Mouse (Mus musculus): Measurements from ENCODE around the gene Ucp2. TPM values are rescaled to one million over a fixed set of nuclear protein-coding genes. Genes with fewer than 3 reads are reported as not detected.

The Ucp2 gene
- polyA plus RNA-seq, 1 experiment, result 1,120 TPM

DNA sequence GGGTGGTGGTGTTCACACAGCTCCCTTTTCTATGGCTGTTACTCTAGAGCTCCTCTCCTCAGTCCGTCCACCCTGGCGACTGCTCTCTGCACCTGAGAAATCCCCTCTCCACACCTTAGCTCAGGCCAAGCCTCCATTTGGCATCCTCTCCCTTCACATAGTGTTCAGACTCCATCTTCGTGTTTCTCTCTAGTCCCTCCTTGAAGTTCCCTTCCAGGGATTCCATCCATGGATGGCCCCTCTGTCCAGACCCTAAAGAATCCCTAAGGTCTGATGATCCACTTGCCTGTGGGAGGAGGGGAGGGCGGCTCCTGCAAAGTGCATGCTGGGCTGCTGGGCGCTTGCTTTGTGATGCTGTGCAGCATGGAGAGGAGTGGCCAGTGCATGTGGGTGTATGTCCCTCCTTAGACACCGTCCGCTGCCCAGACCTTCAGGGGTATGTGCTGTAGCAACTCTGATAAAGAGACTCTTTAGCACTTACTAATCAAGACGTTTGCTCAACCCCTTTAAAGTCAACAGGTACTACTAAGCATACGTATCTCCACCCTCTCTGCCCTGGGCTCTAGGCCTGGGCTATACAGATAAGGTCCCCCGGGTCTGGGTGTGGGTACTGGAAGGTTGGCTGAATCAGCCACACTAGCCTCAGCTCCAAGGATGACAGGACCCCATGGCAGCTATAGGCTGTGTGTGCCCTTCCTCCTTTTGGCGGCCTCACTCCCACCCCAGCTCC, 26.2 kb upstream of the Ucp2 start:
- DNase-seq, result no peak
- H3K27ac ChIP-seq (ENCODE audit: control insufficient read depth, insufficient read depth, low read length), result no peak overlapping the region
- WGBS, result 96% methylated on average over 11 of the region's 11 CpGs
- no peaks in the 10 kb centered on the region for H3K27me3 ChIP-seq (ENCODE audit: control insufficient read depth, insufficient read depth, low read length)
- H3K4me3 ChIP-seq (ENCODE audit: control insufficient read depth, insufficient read depth, low read length), result no peak overlapping the region
- H3K4me1 ChIP-seq (replicated peaks; ENCODE audit: control insufficient read depth, insufficient read depth, low read length), result no peaks in the 10 kb centered on the region
- TF ChIP-seq CTCF (IDR thresholded peaks at IDR 0.05; ENCODE audit: borderline replicate concordance, control insufficient read depth, extremely low read depth, insufficient read depth, low read length, poor library complexity) (no peak), POLR2A (IDR thresholded peaks at IDR 0.05; ENCODE audit: control insufficient read depth, extremely low read depth, insufficient read depth, low read length, poor library complexity) (no peak)
- peaks cover 11% of the 10 kb centered on the region; the same call in 1 of the 2 replicates for H3K36me3 ChIP-seq (ENCODE audit: control insufficient read depth, insufficient read depth, low read length)

DNA sequence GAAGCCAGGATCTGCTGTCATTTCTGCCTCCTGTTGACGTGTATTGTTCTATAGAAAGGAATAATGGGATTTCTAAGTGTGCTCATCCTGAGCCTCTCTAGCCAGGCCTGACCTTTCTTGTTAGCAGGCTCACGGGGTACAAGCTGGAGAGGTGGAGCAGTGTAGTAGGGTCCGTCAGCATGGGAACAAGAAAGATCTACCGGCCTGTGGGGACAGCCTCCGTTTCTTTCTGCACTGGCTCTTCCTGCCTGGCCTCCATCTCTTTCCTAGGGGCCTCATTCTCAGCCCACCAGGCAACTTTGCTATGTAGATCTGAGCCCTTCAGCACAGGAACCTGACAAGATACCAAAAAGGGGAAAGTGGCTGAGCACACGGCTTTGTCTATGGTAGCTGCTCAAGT, 24.4 kb upstream of the Ucp2 start:
- WGBS, result 98% methylated on average over 6 of the region's 6 CpGs
- no peak for DNase-seq
- Histone ChIP-seq H3K27me3 (ENCODE audit: control insufficient read depth, insufficient read depth, low read length) (no peaks in the 10 kb centered on the region), H3K36me3 (ENCODE audit: control insufficient read depth, insufficient read depth, low read length) (peaks cover 4% of the 10 kb centered on the region; the same call in 1 of the 2 replicates), H3K4me3 (ENCODE audit: control insufficient read depth, insufficient read depth, low read length) (no peak overlapping the region), H3K4me1 (replicated peaks; ENCODE audit: control insufficient read depth, insufficient read depth, low read length) (peaks cover 6% of the 10 kb centered on the region; the same call in 1 of the 2 replicates), H3K27ac (ENCODE audit: control insufficient read depth, insufficient read depth, low read length) (no peak overlapping the region)
- TF ChIP-seq POLR2A (IDR thresholded peaks at IDR 0.05; ENCODE audit: control insufficient read depth, extremely low read depth, insufficient read depth, low read length, poor library complexity), result no peak
- TF ChIP-seq CTCF (IDR thresholded peaks at IDR 0.05; ENCODE audit: borderline replicate concordance, control insufficient read depth, extremely low read depth, insufficient read depth, low read length, poor library complexity), result no peak

DNA sequence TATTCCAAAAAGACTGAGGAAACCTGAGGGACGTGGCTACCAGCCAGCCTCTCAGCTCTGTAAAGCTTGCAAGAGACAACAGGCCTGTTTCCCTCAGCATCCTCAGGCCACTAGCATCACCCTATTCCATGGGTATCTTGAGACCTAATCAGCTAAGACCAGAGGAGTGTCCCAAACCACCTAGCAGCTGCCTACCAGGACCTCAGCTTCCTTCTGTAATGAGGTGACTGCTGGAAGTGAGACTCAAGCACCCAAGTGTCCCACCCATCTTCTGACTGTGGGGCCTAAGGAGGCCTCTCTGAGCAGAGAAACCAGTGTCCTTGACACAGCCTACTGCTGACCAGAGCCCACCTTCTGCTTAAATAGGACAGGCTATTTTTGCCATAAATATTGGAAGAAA, 23.6 kb upstream of the Ucp2 start:
- TF ChIP-seq POLR2A (IDR thresholded peaks at IDR 0.05; ENCODE audit: control insufficient read depth, extremely low read depth, insufficient read depth, low read length, poor library complexity) (no peak), CTCF (IDR thresholded peaks at IDR 0.05; ENCODE audit: borderline replicate concordance, control insufficient read depth, extremely low read depth, insufficient read depth, low read length, poor library complexity) (no peak)
- H3K27me3 ChIP-seq (ENCODE audit: control insufficient read depth, insufficient read depth, low read length), result no peaks in the 10 kb centered on the region
- H3K4me1 ChIP-seq (replicated peaks; ENCODE audit: control insufficient read depth, insufficient read depth, low read length), result peaks cover 6% of the 10 kb centered on the region; the same call in 1 of the 2 replicates
- no peak overlapping the region for H3K4me3 ChIP-seq (ENCODE audit: control insufficient read depth, insufficient read depth, low read length)
- peaks cover 4% of the 10 kb centered on the region; the same call in 1 of the 2 replicates for H3K36me3 ChIP-seq (ENCODE audit: control insufficient read depth, insufficient read depth, low read length)
- no peak for DNase-seq
- no peak overlapping the region for H3K27ac ChIP-seq (ENCODE audit: control insufficient read depth, insufficient read depth, low read length)
- WGBS, result 97% methylated on average over 1 of the region's 1 CpGs

DNA sequence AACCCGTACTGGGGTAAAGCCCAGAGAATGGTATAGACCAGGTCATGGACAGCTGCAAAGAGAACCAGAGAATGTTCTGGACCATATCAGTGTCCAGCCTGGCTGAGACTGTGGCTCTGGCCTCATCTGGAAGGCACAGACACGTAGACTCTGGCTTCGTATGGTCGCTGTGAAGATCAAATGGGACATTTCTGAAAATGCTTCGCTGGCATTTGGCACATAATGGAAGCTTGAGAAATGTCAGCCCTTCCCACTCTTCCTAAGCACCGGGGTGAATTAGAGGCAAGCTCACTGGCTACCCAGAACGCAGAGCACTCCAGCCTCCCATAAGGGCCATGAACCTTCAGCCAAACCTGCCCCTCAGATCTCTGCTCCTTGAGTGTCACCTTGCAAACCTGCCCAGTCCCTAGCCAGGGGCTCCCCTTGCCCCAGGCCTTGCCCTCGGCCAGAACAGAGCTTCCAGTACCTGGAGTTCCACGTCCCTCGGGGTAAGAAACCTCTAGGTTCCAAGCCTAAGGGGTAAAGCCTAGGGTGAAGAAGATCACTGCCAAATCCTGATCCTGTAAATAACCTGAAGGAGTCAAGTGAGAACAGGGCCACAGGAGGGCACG, 22.2 kb upstream of the Ucp2 start:
- H3K36me3 ChIP-seq (ENCODE audit: control insufficient read depth, insufficient read depth, low read length), result peaks cover 4% of the 10 kb centered on the region; the same call in 1 of the 2 replicates
- peaks cover 6% of the 10 kb centered on the region; the same call in 1 of the 2 replicates for H3K4me1 ChIP-seq (replicated peaks; ENCODE audit: control insufficient read depth, insufficient read depth, low read length)
- H3K27ac ChIP-seq (ENCODE audit: control insufficient read depth, insufficient read depth, low read length), result no peak overlapping the region
- WGBS, result 96% methylated on average over 11 of the region's 11 CpGs
- H3K4me3 ChIP-seq (ENCODE audit: control insufficient read depth, insufficient read depth, low read length), result no peak overlapping the region
- DNase-seq, result no peak
- H3K27me3 ChIP-seq (ENCODE audit: control insufficient read depth, insufficient read depth, low read length), result no peaks in the 10 kb centered on the region
- TF ChIP-seq POLR2A (IDR thresholded peaks at IDR 0.05; ENCODE audit: control insufficient read depth, extremely low read depth, insufficient read depth, low read length, poor library complexity) (no peak), CTCF (IDR thresholded peaks at IDR 0.05; ENCODE audit: borderline replicate concordance, control insufficient read depth, extremely low read depth, insufficient read depth, low read length, poor library complexity) (no peak)

DNA sequence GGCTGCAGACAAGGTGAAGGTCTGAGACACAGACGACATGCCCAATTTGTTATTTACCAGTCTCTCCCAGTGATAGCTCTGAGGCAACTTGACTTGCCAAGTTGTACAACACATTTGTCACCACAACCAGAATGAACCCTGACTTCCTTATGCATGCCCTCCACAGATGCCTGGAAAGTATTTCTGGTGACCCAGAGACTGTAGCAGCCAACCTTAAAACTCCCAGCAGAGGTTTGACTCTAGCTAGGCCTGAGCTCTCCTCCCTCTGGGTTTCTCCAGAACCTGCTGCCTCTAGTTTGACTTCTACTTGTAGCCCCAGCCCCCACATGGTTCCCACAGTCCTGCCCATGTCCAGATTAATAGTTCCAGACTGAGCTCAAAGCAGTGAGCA, 21.7 kb upstream of the Ucp2 start:
- no peak overlapping the region for H3K27ac ChIP-seq (ENCODE audit: control insufficient read depth, insufficient read depth, low read length)
- peaks cover 6% of the 10 kb centered on the region; the same call in 1 of the 2 replicates for H3K4me1 ChIP-seq (replicated peaks; ENCODE audit: control insufficient read depth, insufficient read depth, low read length)
- H3K4me3 ChIP-seq (ENCODE audit: control insufficient read depth, insufficient read depth, low read length), result no peak overlapping the region
- no peaks in the 10 kb centered on the region for H3K27me3 ChIP-seq (ENCODE audit: control insufficient read depth, insufficient read depth, low read length)
- WGBS, result 95% methylated on average over 1 of the region's 1 CpGs
- TF ChIP-seq CTCF (IDR thresholded peaks at IDR 0.05; ENCODE audit: borderline replicate concordance, control insufficient read depth, extremely low read depth, insufficient read depth, low read length, poor library complexity), result no peak
- TF ChIP-seq POLR2A (IDR thresholded peaks at IDR 0.05; ENCODE audit: control insufficient read depth, extremely low read depth, insufficient read depth, low read length, poor library complexity), result no peak
- H3K36me3 ChIP-seq (ENCODE audit: control insufficient read depth, insufficient read depth, low read length), result peaks cover 4% of the 10 kb centered on the region; the same call in 1 of the 2 replicates
- no peak for DNase-seq

DNA sequence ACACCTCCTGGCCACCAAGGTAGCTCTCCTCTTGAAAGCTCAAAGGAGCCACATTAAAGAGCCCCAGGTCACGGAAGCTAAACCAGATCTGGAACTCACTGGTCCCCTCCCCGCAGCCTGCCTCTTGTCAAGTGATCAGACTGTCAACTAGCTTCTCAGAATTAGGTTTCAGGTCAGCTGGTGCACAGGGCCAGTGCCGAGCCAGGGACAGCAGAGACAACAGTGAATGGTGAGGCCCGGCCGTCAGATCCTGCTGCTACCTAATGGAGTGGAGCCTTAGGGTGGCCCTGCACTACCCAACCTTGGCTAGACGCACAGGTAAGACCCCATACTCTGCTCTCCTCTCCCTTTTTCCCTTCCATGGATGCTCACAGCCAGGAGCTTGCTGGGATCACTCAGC, 20.4 kb upstream of the Ucp2 start, which contains the start of gene Ucp3:
Gene Ucp3 (plus strand): TSS at position 214 of the 400 bp plus-strand sequence.
- H3K4me1 ChIP-seq (replicated peaks; ENCODE audit: control insufficient read depth, insufficient read depth, low read length), result peaks cover 6% of the 10 kb centered on the region; the same call in 1 of the 2 replicates
- DNase-seq, result no peak
- no peak within 1 kb of the TSS for H3K27ac ChIP-seq (ENCODE audit: control insufficient read depth, insufficient read depth, low read length)
- 83% methylated on average over 6 of the region's 6 CpGs for WGBS
- peaks cover 4% of the 10 kb centered on the region; the same call in 1 of the 2 replicates for H3K36me3 ChIP-seq (ENCODE audit: control insufficient read depth, insufficient read depth, low read length)
- no peak within 1 kb of the TSS for H3K4me3 ChIP-seq (ENCODE audit: control insufficient read depth, insufficient read depth, low read length)
- no peak for TF ChIP-seq CTCF (IDR thresholded peaks at IDR 0.05; ENCODE audit: borderline replicate concordance, control insufficient read depth, extremely low read depth, insufficient read depth, low read length, poor library complexity)
- TF ChIP-seq POLR2A (IDR thresholded peaks at IDR 0.05; ENCODE audit: control insufficient read depth, extremely low read depth, insufficient read depth, low read length, poor library complexity), result no peak
- no peaks in the 10 kb centered on the region for H3K27me3 ChIP-seq (ENCODE audit: control insufficient read depth, insufficient read depth, low read length)

Measured in thymus, adult 2 months (tissue).